Mouse (Mus musculus): ENCODE results near the gene Dusp18.
A peak's percentile ranks its signal among the peaks of the same experiment; 100 is the strongest.
"Not testable (repeated sequence)": the region's sequence is repeated elsewhere in the genome, so short reads cannot be mapped to it uniquely, and the experiment has no call there.

The Dusp18 gene

GRCm38 (mm10) chr11:3895458-3895857, 418 bp downstream of the Dusp18 start:
- DNase-seq = peak; percentile 30

GRCm38 (mm10) chr11:3895933-3896332, 893 bp downstream of the Dusp18 start:
- DNase-seq = no peak

- DNase-seq = no peak
Observed at GRCm38 (mm10) chr11:3900296-3900695, 5.3 kb downstream of the Dusp18 start.

- DNase-seq = no peak
Observed at GRCm38 (mm10) chr11:3902516-3902915, 7.5 kb downstream of the Dusp18 start.

- no peak for DNase-seq
Observed at GRCm38 (mm10) chr11:3903046-3903445, 8.0 kb downstream of the Dusp18 start.

GRCm38 (mm10) chr11:3904673-3905072, 9.6 kb downstream of the Dusp18 start:
- DNase-seq = no peak

GRCm38 (mm10) chr11:3905446-3905845, 10.4 kb downstream of the Dusp18 start:
- DNase-seq = no peak

DNA sequence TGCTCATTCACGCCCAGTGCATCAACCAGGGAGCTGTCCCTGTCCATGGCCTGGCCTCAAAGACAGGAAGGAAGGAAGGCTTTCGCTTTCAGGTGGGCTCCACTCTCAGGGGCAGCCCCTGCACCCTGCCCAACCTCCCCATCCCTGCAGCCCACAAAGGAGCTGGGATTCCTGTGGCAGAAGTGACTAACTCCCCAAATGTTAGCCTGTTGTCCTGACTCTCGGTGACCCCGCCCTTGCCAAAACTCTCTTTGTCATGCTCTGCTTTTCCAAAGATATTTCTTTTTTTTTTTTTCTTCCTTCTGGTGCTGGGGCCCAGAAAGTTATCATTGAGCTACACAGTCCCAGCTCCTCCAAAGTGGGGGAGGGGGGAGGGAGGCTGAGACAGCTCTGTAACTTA, 14.2 kb downstream of the Dusp18 start:
- DNase-seq = no peak

DNA sequence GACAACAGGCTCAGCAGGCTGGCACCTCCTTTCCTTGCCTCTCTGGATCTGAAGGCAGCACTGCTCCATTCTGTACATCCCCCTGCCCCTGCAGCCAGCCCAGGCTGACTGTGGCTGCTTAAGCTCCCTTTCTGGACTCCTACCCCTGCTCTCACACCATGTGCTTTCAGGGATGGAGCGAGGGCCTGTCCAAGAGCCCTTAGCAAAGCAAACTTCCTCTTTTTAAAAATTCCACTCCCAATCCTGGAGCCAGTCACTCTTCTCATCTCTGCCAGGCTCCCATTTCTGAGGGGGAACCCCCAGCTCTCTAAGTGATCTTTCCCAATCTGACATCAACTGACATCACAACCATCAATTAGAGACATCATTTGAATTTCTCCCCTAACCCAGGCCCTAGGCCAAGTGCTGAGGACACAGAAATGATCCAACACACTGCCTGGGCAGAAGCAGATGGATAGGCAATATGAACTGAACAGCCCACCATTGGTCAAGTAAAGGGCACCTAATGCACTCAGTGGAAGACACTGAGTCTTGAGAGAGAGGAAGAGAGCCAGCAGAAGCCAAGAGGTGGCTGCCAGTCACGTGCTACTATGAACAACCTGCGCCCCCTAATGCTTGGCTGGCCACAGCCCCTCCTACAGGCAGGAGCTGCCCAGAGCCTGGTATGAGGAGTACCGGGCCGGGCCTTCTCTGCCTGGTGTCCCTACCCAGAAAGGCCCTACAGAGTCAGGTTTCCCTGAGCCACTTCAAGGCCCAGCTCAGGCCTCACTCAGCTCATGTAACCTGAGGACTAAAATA, 15.7 kb downstream of the Dusp18 start:
- DNase-seq = no peak

DNA sequence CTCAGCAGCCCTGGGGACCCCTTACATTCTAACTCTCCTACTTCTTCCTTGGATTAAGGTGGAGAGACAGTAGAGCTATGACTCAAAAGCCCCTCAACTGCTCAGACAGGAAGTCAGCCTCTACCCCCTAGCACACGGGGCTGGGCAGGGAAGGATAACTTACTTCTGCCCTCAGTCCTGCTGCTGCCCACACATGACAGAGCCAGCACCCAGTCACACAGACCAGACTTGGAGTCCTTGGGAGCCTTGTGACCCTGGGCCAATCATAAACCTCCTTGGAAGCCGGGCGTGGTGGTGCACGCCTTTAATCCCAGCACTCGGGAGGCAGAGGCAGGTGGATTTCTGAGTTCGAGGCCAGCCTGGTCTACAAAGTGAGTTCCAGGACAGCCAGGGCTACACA, 16.4 kb downstream of the Dusp18 start:
- DNase-seq = not testable (repeated sequence)

- peak; percentile 26 for DNase-seq
Observed at GRCm38 (mm10) chr11:3912100-3912874, 17.2 kb downstream of the Dusp18 start.

GRCm38 (mm10) chr11:3912875-3913271, 17.8 kb downstream of the Dusp18 start:
- DNase-seq = peak; percentile 55

DNA sequence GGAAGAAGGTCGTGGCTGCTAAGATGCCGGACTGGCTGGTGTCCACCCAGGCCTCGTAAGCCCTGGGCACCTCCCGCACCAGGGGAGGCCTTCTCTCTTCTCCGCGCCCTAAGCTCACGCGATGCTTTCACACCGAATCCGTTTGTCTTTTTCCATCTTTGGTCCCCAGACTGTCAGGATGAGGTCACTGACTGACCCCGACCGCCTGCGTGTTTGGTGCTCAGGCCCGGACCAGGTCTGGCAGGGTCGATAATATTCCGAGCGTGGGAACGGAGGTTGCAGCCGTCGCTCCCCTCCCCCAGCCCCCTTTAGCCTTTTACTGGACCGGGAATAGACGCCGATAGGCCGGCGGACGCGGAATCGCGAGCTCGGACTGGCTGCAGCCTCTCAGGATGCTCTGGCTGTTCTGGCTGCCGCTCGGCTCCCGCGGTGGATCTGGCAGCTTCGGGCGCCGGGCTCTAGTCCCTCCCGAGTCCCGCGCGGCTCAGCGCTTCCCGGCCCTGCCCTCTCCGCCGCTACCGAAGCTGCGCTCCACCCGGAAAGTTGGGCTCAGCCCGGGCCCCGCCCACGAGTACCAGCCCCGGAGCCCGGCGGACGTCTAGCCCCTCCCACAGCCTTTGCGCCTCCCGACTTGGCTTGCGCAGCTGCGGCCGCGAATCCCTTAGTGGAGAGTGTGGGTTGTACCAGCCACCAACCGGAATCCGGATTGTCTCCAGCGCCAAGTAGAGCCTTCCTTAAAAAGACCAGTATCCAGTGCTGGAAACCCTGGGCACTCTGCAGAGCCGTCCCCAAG, 18.5 kb downstream of the Dusp18 start:
- peak; percentile 91 for DNase-seq

DNA sequence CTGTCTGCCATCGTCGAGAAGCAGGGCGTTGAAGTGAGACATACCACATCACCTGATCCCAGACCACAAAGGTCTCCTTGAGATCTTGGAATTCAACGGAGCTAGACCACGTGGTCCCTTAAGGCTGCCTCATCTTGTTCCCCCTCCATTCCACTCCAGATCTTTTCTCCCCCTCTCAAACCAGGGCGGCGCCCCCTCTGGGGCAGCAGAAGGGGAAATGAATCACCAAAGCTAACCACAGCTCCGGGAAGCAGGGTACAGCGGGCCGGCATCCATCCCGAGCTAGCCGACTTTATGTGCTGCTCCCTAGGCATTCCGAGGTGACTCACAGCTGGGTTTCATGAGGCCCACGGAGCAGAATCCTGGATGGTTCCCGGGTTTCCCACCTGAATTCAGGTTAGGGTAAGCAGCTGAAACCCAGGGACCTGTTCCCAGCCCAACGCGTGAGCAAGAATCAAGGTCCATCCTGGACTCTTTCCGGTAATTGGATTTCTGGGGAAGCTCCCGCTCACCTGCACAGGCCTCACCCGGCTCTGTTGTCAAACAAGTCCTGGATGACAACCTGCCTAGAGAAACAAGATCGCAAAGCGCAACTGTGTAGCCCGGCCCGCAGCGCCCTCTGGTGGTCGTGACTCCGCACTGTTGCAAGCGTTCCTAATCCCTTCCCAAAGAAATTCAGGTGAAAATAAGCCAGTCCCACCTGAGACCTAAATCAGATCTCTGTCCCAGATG, 19.2 kb downstream of the Dusp18 start, which contains the start of gene Slc35e4:
TSS of gene Slc35e4 (minus strand) at position 556 of the 732 bp plus-strand sequence.
- DNase-seq = peak; percentile 82

GRCm38 (mm10) chr11:3918738-3919137, 23.7 kb downstream of the Dusp18 start:
- peak; percentile 49 for DNase-seq

- DNase-seq = peak; percentile 18
Observed at GRCm38 (mm10) chr11:3920476-3920875, 25.4 kb downstream of the Dusp18 start.

DNA sequence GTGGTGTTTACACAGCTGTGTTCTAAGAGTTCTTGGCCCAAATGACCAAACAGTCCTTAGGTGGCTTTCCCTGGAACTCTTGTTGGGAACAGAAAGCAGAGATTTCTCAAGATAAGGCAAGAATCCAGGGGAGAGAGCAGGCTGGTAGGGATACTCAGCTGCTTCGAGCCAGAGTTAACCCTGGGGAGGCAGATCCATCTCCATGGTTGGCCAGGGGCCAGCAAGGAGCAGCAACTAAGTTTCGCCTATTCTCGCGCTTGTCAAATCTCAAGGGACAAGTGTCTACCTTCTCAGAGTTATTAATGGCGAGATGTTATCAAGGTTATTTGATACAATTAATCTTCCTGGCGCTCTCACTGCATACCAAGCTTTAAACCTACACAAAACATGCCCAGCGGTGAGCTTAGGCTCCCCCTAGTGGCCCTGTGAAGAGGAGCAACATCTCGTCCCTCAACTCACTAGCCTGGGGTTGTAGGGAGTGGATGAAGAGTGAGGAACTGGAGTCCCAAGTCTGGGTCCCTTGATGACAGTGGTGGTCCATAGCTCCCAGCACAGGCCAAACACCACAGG, 26.3 kb downstream of the Dusp18 start:
- DNase-seq = peak; percentile 76

DNA sequence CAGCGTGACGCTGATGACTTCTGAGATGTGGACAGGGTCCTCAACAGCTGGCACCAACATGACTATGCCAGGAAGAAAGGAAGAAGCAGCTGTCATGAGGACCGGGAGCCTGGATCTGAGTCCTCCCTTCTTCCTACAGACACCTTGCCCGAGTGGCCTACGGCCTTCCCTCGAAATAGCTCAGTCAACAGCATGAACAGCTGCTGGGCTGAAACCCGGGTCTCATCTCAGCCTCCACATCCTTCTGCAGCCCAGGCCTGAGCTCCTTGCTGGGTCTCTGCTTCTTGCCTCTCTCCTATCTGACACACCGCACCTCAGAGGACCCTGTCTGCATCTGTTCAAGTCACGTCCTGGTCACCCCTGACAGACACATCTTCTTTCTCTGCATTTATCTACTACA, 27.1 kb downstream of the Dusp18 start:
- DNase-seq = no peak

- DNase-seq = no peak
Observed at GRCm38 (mm10) chr11:3922731-3923130, 27.7 kb downstream of the Dusp18 start.

DNA sequence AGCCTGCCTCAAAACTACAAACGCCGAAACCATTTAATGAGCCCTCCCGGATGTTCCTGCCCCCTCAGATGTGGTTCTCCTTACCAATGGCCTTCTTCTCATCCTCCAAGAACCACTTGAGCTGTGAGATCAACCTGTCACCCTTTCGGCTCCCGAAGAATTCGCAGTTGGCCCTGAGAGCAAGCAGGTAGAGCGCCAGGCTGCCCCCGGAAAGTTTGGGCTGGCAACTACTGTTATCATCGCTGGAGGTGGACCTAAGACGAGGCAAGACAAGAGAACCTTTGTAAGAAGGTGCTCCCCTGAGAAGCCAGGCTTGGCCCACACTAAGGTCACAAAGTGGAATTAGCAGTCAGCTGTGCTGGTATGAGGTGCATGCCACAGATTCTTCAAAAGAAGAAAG, 30.9 kb downstream of the Dusp18 start:
- DNase-seq = no peak

DNA sequence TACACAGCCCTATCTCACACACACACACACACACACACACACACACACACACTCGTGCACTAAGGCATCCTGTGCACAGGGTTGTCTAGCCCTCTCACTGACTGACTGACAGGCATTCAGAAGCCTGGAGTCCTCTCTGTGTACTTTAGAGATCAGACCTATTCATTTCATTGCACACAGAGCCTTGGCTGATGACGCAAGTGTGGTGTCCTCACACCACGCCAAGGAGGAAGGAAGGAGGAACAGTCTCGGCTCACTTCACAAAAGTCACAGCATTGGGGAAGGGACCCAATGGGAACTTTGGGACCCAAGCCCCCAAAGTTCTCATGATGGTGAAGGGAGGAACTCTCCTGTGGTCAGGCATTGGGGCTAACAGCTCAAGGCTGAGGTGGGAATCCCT, 35.0 kb downstream of the Dusp18 start:
- DNase-seq = no peak

DNA sequence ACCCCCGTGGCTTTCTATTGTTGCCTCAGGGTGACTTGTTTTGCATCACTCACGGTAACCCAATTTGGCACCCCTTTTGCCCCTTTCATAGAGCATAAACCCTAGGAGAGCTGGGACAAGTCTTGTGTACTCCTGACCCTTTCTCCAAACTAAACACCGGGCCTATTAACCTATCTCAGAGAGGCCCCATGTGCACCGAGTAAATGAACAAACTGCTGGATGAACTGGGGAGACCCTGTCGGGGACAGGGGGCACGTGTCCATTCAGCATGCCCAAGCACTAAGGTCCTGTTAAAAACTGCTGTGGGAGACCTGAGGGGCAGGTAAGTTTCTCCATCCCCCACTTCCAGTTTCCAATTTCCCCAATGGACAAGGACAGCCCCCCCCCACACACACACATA, 35.9 kb downstream of the Dusp18 start:
- DNase-seq = no peak

Data from retina, postnatal 1 day (tissue).